Mouse (Mus musculus) limb, embryonic 12.5 days (tissue): ENCODE data around the gene Slc22a22. TPM values are rescaled to one million over a fixed set of nuclear protein-coding genes. Genes with fewer than 3 reads are reported as not detected.

Source experiments
- ATAC-seq: fragments of 200-750 bp; cut with Nextera tagmentation; 2 replicates; pipeline ENCODE4 v1.8.0; 2017; ENCODE audit warnings: low read depth, moderate TSS enrichment; ENCODE audit not compliant: insufficient number of reproducible peaks, insufficient read depth, low FRiP score, low TSS enrichment
- H3K27ac ChIP-seq: fragments of 300-500 bp; sonication (generic); 2 replicates; pipeline ENCODE4 v1.5.1; 2016; ENCODE audit warnings: mild to moderate bottlenecking, moderate library complexity
- H3K27me3 ChIP-seq: fragments of 300-500 bp; sonication (generic); 2 replicates; pipeline ENCODE4 v1.6.1; 2016; ENCODE audit warnings: mild to moderate bottlenecking, moderate library complexity
- H3K36me3 ChIP-seq: fragments of 300-500 bp; sonication (generic); 2 replicates; pipeline ENCODE4 v1.6.1; 2016; ENCODE audit warnings: mild to moderate bottlenecking, moderate library complexity
- H3K4me1 ChIP-seq: fragments of 300-500 bp; sonication (generic); replicated peaks from 2 replicates; pipeline ENCODE4 v1.6.1; 2016
- H3K4me2 ChIP-seq: fragments of 300-500 bp; sonication (generic); 2 replicates; pipeline ENCODE4 v1.6.1; 2016; ENCODE audit warnings: mild to moderate bottlenecking, moderate library complexity
- H3K4me3 ChIP-seq: fragments of 300-500 bp; sonication (generic); replicated peaks from 2 replicates; pipeline ENCODE4 v1.5.1; 2016; ENCODE audit warnings: mild to moderate bottlenecking
- H3K9ac ChIP-seq: fragments of 300-500 bp; sonication (generic); replicated peaks from 2 replicates; pipeline ENCODE4 v1.6.1; 2016; ENCODE audit warnings: mild to moderate bottlenecking, moderate library complexity
- H3K9me3 ChIP-seq: fragments of 300-500 bp; sonication (generic); 2 replicates; pipeline ENCODE4 v1.6.1; 2016; ENCODE audit warnings: mild to moderate bottlenecking, moderate library complexity
- polyA plus RNA-seq: library from polyadenylated mRNA; unstranded; fragments of >200 nt; fragmentation: Nextera tagmentation; extraction: Ambion mirVana; gene quantifications from 2 replicates; pipeline ENCODE4 v1.2.1, GENCODE M21; 2016

Gene Slc22a22
- polyA plus RNA-seq, 1 experiment from 2014 or later: not detected

DNA sequence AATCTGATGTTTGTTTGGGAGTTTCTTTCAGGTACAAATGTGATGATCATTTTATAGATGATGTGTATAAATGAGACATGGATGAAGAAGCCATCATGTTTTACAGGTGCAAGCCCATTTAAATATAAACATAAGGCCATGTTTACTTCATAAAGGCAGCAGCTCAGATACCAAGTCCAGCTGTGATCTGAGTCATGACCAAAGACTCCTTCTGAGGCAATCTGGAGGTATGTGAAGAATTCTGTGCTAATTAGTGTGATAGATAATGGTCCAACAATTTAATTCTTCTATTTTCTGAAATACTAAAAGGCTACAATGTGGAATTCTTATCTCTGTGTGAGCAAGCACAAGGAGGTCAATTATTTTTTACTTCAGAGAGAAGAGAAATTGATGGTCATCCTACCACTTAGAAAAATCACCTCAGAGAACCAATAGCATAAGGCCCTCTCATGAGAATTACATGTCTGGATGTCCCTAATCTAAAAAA, 272.9 kb downstream of the Slc22a22 start:
- Histone ChIP-seq H3K4me1 (no peaks in the 10 kb centered on the region), H3K4me2 (no peak overlapping the region), H3K9me3 (no peaks in the 10 kb centered on the region), H3K27me3 (no peaks in the 10 kb centered on the region), H3K4me3 (no peak overlapping the region), H3K9ac (no peak overlapping the region), H3K36me3 (no peaks in the 10 kb centered on the region), H3K27ac (no peak overlapping the region)
- ATAC-seq: no peak
